24 mouse cellular contexts compared by ENCODE assay signal in the genomic region with DNA sequence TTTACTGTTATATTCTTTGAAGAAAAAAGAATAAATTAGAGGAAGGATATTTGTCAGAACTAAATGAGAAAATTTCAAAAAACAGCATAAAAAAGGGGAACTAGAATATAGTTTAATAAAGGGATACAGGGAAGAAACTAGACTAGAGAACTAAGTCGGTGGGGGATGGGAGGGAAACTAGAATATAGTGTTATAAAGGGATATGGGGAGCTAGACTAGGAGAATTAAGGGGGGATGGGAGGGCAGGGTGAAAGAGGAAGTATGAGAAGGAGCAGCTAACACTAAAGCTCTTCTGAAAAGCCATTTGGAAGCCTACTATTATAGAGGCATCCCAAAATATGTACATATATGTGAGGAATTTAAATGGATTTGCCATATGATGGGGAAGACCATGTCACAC.
DNase-seq lines count a peak whose midpoint lies in the region; ATAC-seq and TF ChIP-seq lines count a peak whose summit lies in the region.
"Had no signal": no experiment of that assay in that cellular context is flagged by ENCODE, and none has a peak within 500 bp of the region (broad histone marks: within the 10 kb centered on the region; RNA-seq: fewer than 3 reads in every experiment).

No protein-coding gene starts in this region.

- intact Hi-C loops in heart, adult 2 months (cut with DNase I), result no loop called here

- no peaks in the 10 kb centered on the region; the same call in 1 of the 2 replicates for H3K4me1 ChIP-seq in heart, adult 2 months (ENCODE audit: control insufficient read depth, insufficient read depth, low read length)
- H3K4me1 ChIP-seq: embryonic facial prominence, embryonic 12.5 days; hindbrain, embryonic 13.5 days; intestine, embryonic 15.5 days had no signal

- no peak for TF ChIP-seq EP300 in heart, adult 2 months (IDR thresholded peaks at IDR 0.05; ENCODE audit: insufficient read depth, low read depth, low read length)

- 91% methylated on average over 1 of the region's 1 CpGs for WGBS in heart, adult 2 months

- H3K27me3 ChIP-seq in heart, adult 2 months (ENCODE audit: control insufficient read depth, insufficient read depth, low read length), result no peaks in the 10 kb centered on the region
- H3K27me3 ChIP-seq: embryonic facial prominence, embryonic 12.5 days; embryonic facial prominence, embryonic 15.5 days; heart, embryonic 12.5 days; heart, embryonic 15.5 days; hindbrain, embryonic 13.5 days; intestine, embryonic 15.5 days had no signal

- no peak for TF ChIP-seq CTCF in heart, adult 2 months (IDR thresholded peaks at IDR 0.05)

- no peak overlapping the region for H3K4me3 ChIP-seq in heart, adult 2 months
- H3K4me3 ChIP-seq: embryonic facial prominence, embryonic 12.5 days; embryonic facial prominence, embryonic 15.5 days; heart, embryonic 12.5 days; heart, embryonic 15.5 days; hindbrain, embryonic 10.5 days; hindbrain, embryonic 13.5 days; intestine, embryonic 15.5 days had no signal

- no peaks in the 10 kb centered on the region for H3K79me2 ChIP-seq in heart, adult 2 months (replicated peaks; ENCODE audit: control insufficient read depth, insufficient read depth, low read length)

- H3K9ac ChIP-seq in heart, adult 2 months (ENCODE audit: low read depth, low read length), result no peak overlapping the region
- H3K9ac ChIP-seq: embryonic facial prominence, embryonic 12.5 days; embryonic facial prominence, embryonic 15.5 days; forebrain, postnatal 0 days; heart, embryonic 12.5 days; heart, embryonic 15.5 days; hindbrain, embryonic 13.5 days; intestine, embryonic 15.5 days had no signal

- no peak for TF ChIP-seq POLR2A in heart, adult 2 months (IDR thresholded peaks at IDR 0.05; ENCODE audit: insufficient read depth, low read depth, low read length)

- ATAC-seq in common myeloid progenitor, adult 5-6 weeks (replicated peaks; ENCODE audit: low read depth, poor library complexity, severe bottlenecking), result peak; percentile 73
- ATAC-seq in megakaryocyte, adult 5-6 weeks (ENCODE audit: poor library complexity, severe bottlenecking), result peak; percentile 86
- no peak for ATAC-seq in cerebellum, adult (ENCODE audit: insufficient number of reproducible peaks, low FRiP score, low TSS enrichment)
- ATAC-seq: forebrain, embryonic 14.5 days; forebrain, postnatal 0 days; hindbrain, embryonic 16.5 days; intestine, embryonic 15.5 days had no signal

- no peak overlapping the region for H3K27ac ChIP-seq in heart, adult 2 months
- H3K27ac ChIP-seq: embryonic facial prominence, embryonic 12.5 days; embryonic facial prominence, embryonic 15.5 days; heart, embryonic 15.5 days; hindbrain, embryonic 10.5 days; hindbrain, embryonic 13.5 days; intestine, embryonic 15.5 days had no signal

- DNase-seq in heart, adult 8-10 months (ENCODE audit: low spot score), result peak; percentile 5
- DNase-seq in heart, adult 2 months, result no peak
- no peak for DNase-seq in left cerebral cortex, adult 18-20 months (ENCODE audit: low spot score in 2 of 2)
- DNase-seq: adrenal gland, adult 2 months; adrenal gland, postnatal 14 days; cerebellum, adult 18-20 months; cerebellum, adult 9-10 months; cerebellum, postnatal 14 days; forebrain, postnatal 0 days; gastrocnemius, postnatal 25 days; heart, postnatal 10 days; heart, postnatal 36 days had no signal

- no peaks in the 10 kb centered on the region for H3K36me3 ChIP-seq in heart, adult 2 months (ENCODE audit: control insufficient read depth, insufficient read depth, low read length)
- H3K36me3 ChIP-seq: embryonic facial prominence, embryonic 12.5 days; embryonic facial prominence, embryonic 15.5 days; heart, embryonic 12.5 days; heart, embryonic 15.5 days; hindbrain, embryonic 10.5 days; hindbrain, embryonic 13.5 days; intestine, embryonic 15.5 days had no signal
